Comparison of ENCODE assay signal across 8 mouse cellular contexts in genomic region chr11:58329906-58330275, GRCm38 (mm10). TPM values are rescaled to one million over a fixed set of nuclear protein-coding genes. Genes with fewer than 3 reads are reported as not detected.
DNase-seq lines count a peak whose midpoint lies in the region; ATAC-seq lines count a peak whose summit lies in the region.

No protein-coding gene starts in this region.

- H3K9me3 ChIP-seq in heart, embryonic 16.5 days (replicated peaks; ENCODE audit: control insufficient read depth, low read length), result peaks cover 4% of the 10 kb centered on the region
- no peaks in the 10 kb centered on the region for H3K9me3 ChIP-seq in hindbrain, embryonic 12.5 days (replicated peaks)

- H3K4me1 ChIP-seq in heart, embryonic 16.5 days (ENCODE audit: control insufficient read depth, insufficient read depth, low read length), result peaks cover 37% of the 10 kb centered on the region
- peaks cover 32% of the 10 kb centered on the region for H3K4me1 ChIP-seq in hindbrain, embryonic 12.5 days

- no peaks in the 10 kb centered on the region for H3K27me3 ChIP-seq in heart, embryonic 16.5 days (ENCODE audit: control insufficient read depth, insufficient read depth, low read length)
- H3K27me3 ChIP-seq in hindbrain, embryonic 12.5 days, result no peaks in the 10 kb centered on the region

- H3K4me3 ChIP-seq in heart, embryonic 16.5 days (ENCODE audit: low read length), result peak overlapping the region; percentile 65
- peak overlapping the region; percentile 83 for H3K4me3 ChIP-seq in hindbrain, embryonic 12.5 days

- peak overlapping the region; percentile 73 for H3K27ac ChIP-seq in heart, embryonic 16.5 days (ENCODE audit: low read length)
- H3K27ac ChIP-seq in hindbrain, embryonic 12.5 days, result peak overlapping the region; percentile 60

- DNase-seq in heart, postnatal 36 days, result no peak
- no peak for DNase-seq in right cerebral cortex, postnatal 25 days
- no peak for DNase-seq in urinary bladder, postnatal 14 days (ENCODE audit: low spot score)
- DNase-seq in left cerebral cortex, adult 11 months (ENCODE audit: low spot score), result no peak

- H3K4me2 ChIP-seq in heart, embryonic 16.5 days (ENCODE audit: low read depth, low read length), result peak overlapping the region; percentile 97
- H3K4me2 ChIP-seq in hindbrain, embryonic 12.5 days (replicated peaks), result peak overlapping the region; percentile 92

- intact Hi-C loops in heart, postnatal 36 days (cut with DNase I), result loop anchor here (10.0 kb wide), 2 partner anchors 225 to 325 kb away; partner anchors contain the start of genes Cnot8 and Larp1

- under 1% methylated on average over 21 of the region's 21 CpGs for WGBS in heart, embryonic 16.5 days
- under 1% methylated on average over 21 of the region's 21 CpGs for WGBS in hindbrain, embryonic 12.5 days

- ATAC-seq in heart, embryonic 16.5 days (replicated peaks; ENCODE audit: extremely low read depth, insufficient read depth, low FRiP score), result peak; percentile 7; the same call in 1 of the 2 replicates
- ATAC-seq in activated CD4-positive, CD25-positive, alpha-beta regulatory T cell, adult 4 months, result peak; percentile 30
- ATAC-seq in hindbrain, embryonic 12.5 days (ENCODE audit: low FRiP score), result peak; percentile 43
- peak; percentile 36 for ATAC-seq in megakaryocyte progenitor cell, adult 5-6 weeks (replicated peaks; ENCODE audit: poor library complexity)

- peak overlapping the region; percentile 83 for H3K9ac ChIP-seq in heart, embryonic 16.5 days (ENCODE audit: low read length)
- peak overlapping the region; percentile 90 for H3K9ac ChIP-seq in hindbrain, embryonic 12.5 days

- peaks cover 15% of the 10 kb centered on the region for H3K36me3 ChIP-seq in heart, embryonic 16.5 days (ENCODE audit: control insufficient read depth, insufficient read depth)
- peaks cover 38% of the 10 kb centered on the region for H3K36me3 ChIP-seq in hindbrain, embryonic 12.5 days

RNA-seq across cellular contexts. Expression of gene Zfp672, which starts 0.2 kb away (rescaled TPM):
- polyA plus RNA-seq in heart, embryonic 16.5 days (2015; fragmentation: Nextera tagmentation; extraction: Ambion mirVana), result 38.8 and 40.5 TPM in 2 replicates
- total RNA-seq in heart, postnatal 36 days (2021), result 10 to 100 TPM; 36.4 to 40.8 TPM
- polyA plus RNA-seq in activated CD4-positive, CD25-positive, alpha-beta regulatory T cell, adult 4 months (2017; shearing (Covaris generic)), result 10 to 100 TPM; 43.4 to 44.5 TPM
- 34.1 and 39.4 TPM in 2 replicates for polyA plus RNA-seq in hindbrain, embryonic 12.5 days (2016; fragmentation: Nextera tagmentation; extraction: Ambion mirVana)
- 31.0 and 31.6 TPM in 2 replicates for total RNA-seq in megakaryocyte progenitor cell, adult 5-6 weeks (2015)
- total RNA-seq in megakaryocyte progenitor cell, adult 5-6 weeks (2017), result 23.2 and 26.4 TPM in 2 replicates

RNA-seq across cellular contexts. Expression of gene Sh3bp5l, which starts 0.6 kb away (rescaled TPM):
- 32.0 and 32.5 TPM in 2 replicates for polyA plus RNA-seq in heart, embryonic 16.5 days (2015; fragmentation: Nextera tagmentation; extraction: Ambion mirVana)
- total RNA-seq in heart, postnatal 36 days (2021), result 10 to 100 TPM; 34.5 to 35.5 TPM
- 1 to 10 TPM; 3.7 to 5.9 TPM for polyA plus RNA-seq in activated CD4-positive, CD25-positive, alpha-beta regulatory T cell, adult 4 months (2017; shearing (Covaris generic))
- 49.1 and 50.7 TPM in 2 replicates for polyA plus RNA-seq in hindbrain, embryonic 12.5 days (2016; fragmentation: Nextera tagmentation; extraction: Ambion mirVana)
- 2.5 and 4.1 TPM in 2 replicates for total RNA-seq in megakaryocyte progenitor cell, adult 5-6 weeks (2015)
- total RNA-seq in megakaryocyte progenitor cell, adult 5-6 weeks (2017), result 12.8 and 31.6 TPM in 2 replicates

RNA-seq across cellular contexts. Expression of gene Zfp692, which starts 23.0 kb away (rescaled TPM):
- 15.0 and 16.6 TPM in 2 replicates for polyA plus RNA-seq in heart, embryonic 16.5 days (2015; fragmentation: Nextera tagmentation; extraction: Ambion mirVana)
- total RNA-seq in heart, postnatal 36 days (2021), result 1 to 10 TPM; 3.1 to 4.0 TPM
- 10 to 100 TPM in 1 of 2 experiments, 1 to 10 TPM in 1; 6.5 to 10.3 TPM for polyA plus RNA-seq in activated CD4-positive, CD25-positive, alpha-beta regulatory T cell, adult 4 months (2017; shearing (Covaris generic))
- polyA plus RNA-seq in hindbrain, embryonic 12.5 days (2016; fragmentation: Nextera tagmentation; extraction: Ambion mirVana), result 24.1 and 24.5 TPM in 2 replicates
- total RNA-seq in megakaryocyte progenitor cell, adult 5-6 weeks (2015), result 22.7 and 27.3 TPM in 2 replicates
- total RNA-seq in megakaryocyte progenitor cell, adult 5-6 weeks (2017), result 33.0 and 36.8 TPM in 2 replicates

RNA-seq across cellular contexts. Expression of gene Lypd8, which starts 49.0 kb away (rescaled TPM):
- 1.4 TPM in 1 of 2 replicates, not detected in the other for polyA plus RNA-seq in heart, embryonic 16.5 days (2015; fragmentation: Nextera tagmentation; extraction: Ambion mirVana)
- total RNA-seq in heart, postnatal 36 days (2021), result not detected
- polyA plus RNA-seq in activated CD4-positive, CD25-positive, alpha-beta regulatory T cell, adult 4 months (2017; shearing (Covaris generic)), result not detected
- not detected in 2 replicates for polyA plus RNA-seq in hindbrain, embryonic 12.5 days (2016; fragmentation: Nextera tagmentation; extraction: Ambion mirVana)
- not detected in 2 replicates for total RNA-seq in megakaryocyte progenitor cell, adult 5-6 weeks (2015)
- not detected in 2 replicates for total RNA-seq in megakaryocyte progenitor cell, adult 5-6 weeks (2017)

RNA-seq across cellular contexts. Expression of gene 4930438A08Rik, which starts 55.3 kb away (rescaled TPM):
- 0.08 TPM in 1 of 2 replicates, not detected in the other for polyA plus RNA-seq in heart, embryonic 16.5 days (2015; fragmentation: Nextera tagmentation; extraction: Ambion mirVana)
- not detected for total RNA-seq in heart, postnatal 36 days (2021)
- not detected for polyA plus RNA-seq in activated CD4-positive, CD25-positive, alpha-beta regulatory T cell, adult 4 months (2017; shearing (Covaris generic))
- 0.17 TPM in 1 of 2 replicates, not detected in the other for polyA plus RNA-seq in hindbrain, embryonic 12.5 days (2016; fragmentation: Nextera tagmentation; extraction: Ambion mirVana)
- 5.2 and 6.5 TPM in 2 replicates for total RNA-seq in megakaryocyte progenitor cell, adult 5-6 weeks (2015)
- 6.4 and 13.3 TPM in 2 replicates for total RNA-seq in megakaryocyte progenitor cell, adult 5-6 weeks (2017)
